Mouse (Mus musculus) liver, postnatal 0 days (tissue): ENCODE measurements around the gene Cbx5. TPM values are rescaled to one million over a fixed set of nuclear protein-coding genes. Genes with fewer than 3 reads are reported as not detected.

ENCODE experiments used
- ATAC-seq: fragments of 200-750 bp; cut with Nextera tagmentation; 2 replicates; pipeline ENCODE4 v1.8.0; 2017; ENCODE audit warnings: mild to moderate bottlenecking, moderate library complexity
- DNase-seq: peaks from one replicate; pipeline ENCODE4 v3.0.0-alpha.2; 2016
- H3K27ac ChIP-seq: fragments of 300-500 bp; sonication (generic); 2 replicates; pipeline ENCODE4 v1.5.1; 2014; ENCODE audit warnings: antibody characterized with exemption, moderate library complexity, mild to moderate bottlenecking, low read depth
- H3K27me3 ChIP-seq: fragments of 300-500 bp; sonication (generic); 2 replicates; pipeline ENCODE4 v1.6.1; 2014; ENCODE audit warnings: low read length, control low read depth, mixed read lengths; ENCODE audit not compliant: insufficient read depth
- H3K36me3 ChIP-seq: fragments of 300-500 bp; sonication (generic); replicated peaks from 2 replicates; pipeline ENCODE4 v1.6.1; 2014; ENCODE audit warnings: mild to moderate bottlenecking, control low read depth, low read length, moderate library complexity, mixed read lengths; ENCODE audit not compliant: insufficient read depth
- H3K4me1 ChIP-seq: fragments of 300-500 bp; sonication (generic); 2 replicates; pipeline ENCODE4 v1.6.1; 2014; ENCODE audit warnings: antibody characterized with exemption, mild to moderate bottlenecking, control low read depth; ENCODE audit not compliant: insufficient read depth
- H3K4me2 ChIP-seq: fragments of 300-500 bp; sonication (generic); 2 replicates; pipeline ENCODE4 v1.6.1; 2014; ENCODE audit warnings: low read depth, mild to moderate bottlenecking, low read length, moderate library complexity, mixed read lengths
- H3K4me3 ChIP-seq: fragments of 300-500 bp; sonication (generic); 2 replicates; pipeline ENCODE4 v1.5.1; 2014; ENCODE audit warnings: low read depth, low read length
- H3K9ac ChIP-seq: fragments of 300-500 bp; sonication (generic); replicated peaks from 2 replicates; pipeline ENCODE4 v1.6.1; 2014; ENCODE audit warnings: mild to moderate bottlenecking, moderate library complexity
- H3K9me3 ChIP-seq: fragments of 300-500 bp; sonication (generic); 2 replicates; pipeline ENCODE4 v1.6.1; 2016; ENCODE audit warnings: mild to moderate bottlenecking, control low read depth, low read length, mixed read lengths
- CTCF ChIP-seq: sonication (generic); IDR thresholded peaks from 2 replicates; pipeline ENCODE4 v1.5.1; 2016; ENCODE audit warnings: antibody characterized with exemption, low read depth
- EP300 ChIP-seq: IDR thresholded peaks from 2 replicates; pipeline ENCODE4 v1.6.1; 2016; ENCODE audit warnings: antibody characterized with exemption, low read depth, mild to moderate bottlenecking
- WGBS: fragments of 180-500 bp; shearing (Covaris S2); extraction: QIAGEN DNeasy Blood & Tissue Kit; methylation state at CpG from one replicate; pipeline ENCODE4 v1.1.7; 2014; ENCODE audit not compliant: insufficient replicate concordance; 5-methylcytosine and 5-hydroxymethylcytosine counted together
- polyA plus RNA-seq: library from polyadenylated mRNA; unstranded; fragments of >200 nt; fragmentation: Nextera tagmentation; extraction: Ambion mirVana; gene quantifications from 2 replicates; pipeline ENCODE4 v1.2.1, GENCODE M21; 2015

Cbx5 gene
- polyA plus RNA-seq = 19.0 and 23.3 TPM in 2 replicates

DNA sequence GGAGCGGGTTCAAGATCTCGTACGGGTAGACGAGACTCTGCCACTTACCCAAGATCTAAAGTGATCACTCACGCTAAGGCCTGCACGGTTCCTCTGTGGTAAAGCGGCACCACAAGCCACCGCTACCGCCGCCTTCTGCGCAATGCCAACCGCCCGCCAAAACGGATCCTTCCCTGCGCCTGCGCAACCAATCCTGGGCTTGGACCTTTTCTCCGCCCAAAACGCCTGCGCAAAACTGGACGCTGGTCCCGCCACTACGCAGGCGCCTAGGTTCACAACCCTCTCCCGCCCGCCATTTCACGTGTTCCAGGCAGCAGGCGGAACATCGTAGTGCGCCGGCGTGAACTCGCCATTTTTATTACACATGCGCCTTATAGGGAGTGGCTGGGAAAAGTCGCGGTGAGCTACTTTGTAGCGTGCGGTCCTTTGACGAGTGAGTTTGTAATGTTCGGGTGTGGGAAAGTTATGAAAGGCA lies at the start of gene Cbx5:
Gene Cbx5, minus strand, starts transcription at position 132 of the 475 bp plus-strand sequence.
- Histone ChIP-seq H3K36me3 (peaks cover 37% of the 10 kb centered on the region), H3K27me3 (no peaks in the 10 kb centered on the region), H3K9ac (peak within 1 kb of the TSS; percentile 74), H3K4me3 (peak within 1 kb of the TSS; percentile 62), H3K4me2 (peak within 1 kb of the TSS; percentile 83), H3K27ac (peak within 1 kb of the TSS; percentile 86), H3K4me1 (peaks cover 10% of the 10 kb centered on the region), H3K9me3 (no peaks in the 10 kb centered on the region)
- ATAC-seq (peak; percentile 84), DNase-seq (peak; percentile 95)
- TF ChIP-seq EP300 = peak; percentile 44; the same call in 1 of the 2 replicates
- TF ChIP-seq CTCF = peak; percentile 2; the same call in 1 of the 2 replicates
- under 1% methylated on average over 39 of the region's 39 CpGs for WGBS

GRCm38 (mm10) chr15:103285778-103286417 lies 46.3 kb upstream of the Cbx5 start:
- no peak for TF ChIP-seq CTCF
- Histone ChIP-seq H3K27ac (no peak overlapping the region), H3K27me3 (no peaks in the 10 kb centered on the region), H3K4me2 (no peak overlapping the region), H3K9ac (no peak overlapping the region), H3K9me3 (no peaks in the 10 kb centered on the region), H3K4me1 (peaks cover 10% of the 10 kb centered on the region), H3K36me3 (peaks cover 22% of the 10 kb centered on the region), H3K4me3 (no peak overlapping the region)
- 50% methylated on average over 1 of the region's 1 CpGs for WGBS
- DNase-seq (peak; percentile 50), ATAC-seq (peak; percentile 17; the same call in 1 of the 2 replicates)

DNA sequence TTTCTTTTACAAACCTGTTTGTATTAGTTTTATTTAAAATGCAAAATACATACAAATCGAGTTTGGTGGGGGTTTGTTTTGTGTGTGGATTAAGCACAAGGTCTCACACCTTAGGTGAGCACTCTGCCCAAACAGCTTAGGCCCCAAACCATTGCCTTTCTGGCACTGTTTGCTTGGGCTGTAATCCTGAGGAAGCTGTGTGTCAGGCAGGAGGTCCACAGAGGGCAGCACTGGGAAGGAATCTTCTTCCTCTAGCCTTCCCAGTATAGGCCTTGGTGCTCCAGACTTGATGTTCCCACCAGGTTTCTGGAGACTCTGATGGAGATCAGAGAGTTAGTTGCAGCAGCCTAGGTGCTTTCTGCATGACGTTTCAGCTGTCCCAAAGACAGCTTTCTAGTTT lies 45.0 kb upstream of the Cbx5 start:
- H3K9me3 ChIP-seq = no peaks in the 10 kb centered on the region
- H3K4me3 ChIP-seq = no peak overlapping the region
- no peak overlapping the region for H3K4me2 ChIP-seq
- WGBS = 39% methylated on average over 2 of the region's 2 CpGs
- ATAC-seq = no peak
- H3K27me3 ChIP-seq = no peaks in the 10 kb centered on the region
- no peak for DNase-seq
- peaks cover 20% of the 10 kb centered on the region for H3K4me1 ChIP-seq
- H3K36me3 ChIP-seq = peaks cover 11% of the 10 kb centered on the region
- H3K27ac ChIP-seq = no peak overlapping the region
- no peak overlapping the region for H3K9ac ChIP-seq
- TF ChIP-seq CTCF = peak; percentile 25; the same call in 1 of the 2 replicates
- TF ChIP-seq EP300 = no peak

- Histone ChIP-seq H3K4me2 (no peak overlapping the region), H3K27me3 (no peaks in the 10 kb centered on the region), H3K9ac (no peak overlapping the region), H3K27ac (no peak overlapping the region), H3K4me3 (no peak overlapping the region), H3K36me3 (peaks cover 7% of the 10 kb centered on the region), H3K9me3 (no peaks in the 10 kb centered on the region), H3K4me1 (peaks cover 20% of the 10 kb centered on the region)
- TF ChIP-seq EP300 (no peak), CTCF (peak; percentile 77)
- ATAC-seq (no peak), DNase-seq (peak; percentile 75)
- WGBS = 70% methylated on average over 3 of the region's 3 CpGs
Observed at GRCm38 (mm10) chr15:103284066-103284465, 44.5 kb upstream of the Cbx5 start.

DNA sequence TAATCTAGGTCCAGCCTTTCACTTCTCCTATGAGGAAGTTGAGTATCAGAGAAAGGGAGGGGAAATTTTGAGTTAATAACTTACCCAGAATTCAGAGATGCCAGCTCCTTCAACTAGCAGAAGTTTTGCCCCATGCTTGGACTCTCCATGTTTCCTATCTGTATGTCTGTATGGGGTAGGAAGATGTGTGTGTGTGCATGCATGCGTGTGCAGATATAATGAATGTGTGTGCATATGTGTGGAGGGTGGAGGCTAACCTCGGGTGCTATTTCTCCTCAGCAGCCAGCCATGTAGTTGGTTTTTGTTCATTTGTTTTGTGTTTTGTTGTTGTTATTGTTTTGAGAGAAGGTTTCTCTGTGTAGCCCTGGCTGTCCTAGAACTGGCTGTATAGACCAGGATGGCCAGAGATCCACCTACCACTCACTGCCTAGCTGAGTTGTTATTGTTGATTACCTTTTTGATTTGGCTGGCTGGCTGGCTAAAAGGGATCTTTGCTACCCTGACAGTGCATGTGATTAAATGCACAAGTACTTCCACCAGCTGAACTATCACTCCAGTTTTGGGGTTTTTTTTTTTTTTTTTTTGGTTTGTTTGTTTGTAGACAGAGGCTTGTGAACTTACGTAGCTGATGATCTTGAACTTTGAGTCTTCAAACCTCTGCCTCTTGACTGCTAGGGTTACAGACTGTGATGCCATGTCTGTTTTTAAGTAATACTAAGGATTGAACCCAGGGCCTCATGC lies 42.0 kb upstream of the Cbx5 start:
- TF ChIP-seq EP300 = no peak
- no peak for TF ChIP-seq CTCF
- Histone ChIP-seq H3K9ac (no peak overlapping the region), H3K36me3 (peaks cover 5% of the 10 kb centered on the region; the same call in 1 of the 2 replicates), H3K4me1 (peaks cover 24% of the 10 kb centered on the region), H3K4me2 (no peak overlapping the region), H3K27me3 (no peaks in the 10 kb centered on the region), H3K27ac (peak overlapping the region; percentile 61), H3K4me3 (no peak overlapping the region), H3K9me3 (no peaks in the 10 kb centered on the region)
- ATAC-seq (no peak), DNase-seq (no peak)
- 69% methylated on average over 3 of the region's 3 CpGs for WGBS

GRCm38 (mm10) chr15:103280817-103281464 lies 41.3 kb upstream of the Cbx5 start:
- H3K36me3 ChIP-seq = peaks cover 5% of the 10 kb centered on the region; the same call in 1 of the 2 replicates
- H3K4me1 ChIP-seq = peaks cover 27% of the 10 kb centered on the region
- no peak overlapping the region for H3K9ac ChIP-seq
- ATAC-seq (peak; percentile 68; the same call in 1 of the 2 replicates), DNase-seq (peak; percentile 75)
- no peaks in the 10 kb centered on the region for H3K27me3 ChIP-seq
- 33% methylated on average over 3 of the region's 3 CpGs for WGBS
- TF ChIP-seq CTCF (peak; percentile 88), EP300 (no peak)
- peak overlapping the region; percentile 38; the same call in 1 of the 2 replicates for H3K4me2 ChIP-seq
- peak overlapping the region; percentile 61 for H3K27ac ChIP-seq
- no peak overlapping the region for H3K4me3 ChIP-seq
- H3K9me3 ChIP-seq = no peaks in the 10 kb centered on the region
